Mouse (Mus musculus) embryonic facial prominence, embryonic 14.5 days (tissue): Measurements from ENCODE around the gene Slc22a12. TPM values are rescaled to one million over a fixed set of nuclear protein-coding genes. Genes with fewer than 3 reads are reported as not detected.

Experiments
- ATAC-seq: fragments of 200-750 bp; cut with Nextera tagmentation; 2 replicates; pipeline ENCODE4 v1.8.0; 2017; ENCODE audit warnings: low read depth, moderate number of reproducible peaks, moderate TSS enrichment
- DNase-seq: peaks from one replicate; pipeline ENCODE4 v3.0.0-alpha.2; 2015; ENCODE audit warnings: low spot score
- H3K27ac ChIP-seq: fragments of 300-500 bp; sonication (generic); replicated peaks from 2 replicates; pipeline ENCODE4 v1.5.1; 2014; ENCODE audit warnings: low read depth, mild to moderate bottlenecking, low read length, moderate library complexity
- H3K27me3 ChIP-seq: fragments of 300-500 bp; sonication (generic); replicated peaks from 2 replicates; pipeline ENCODE4 v1.6.1; 2014; ENCODE audit warnings: low read length; ENCODE audit not compliant: control insufficient read depth, insufficient read depth
- H3K36me3 ChIP-seq: fragments of 300-500 bp; sonication (generic); 2 replicates; pipeline ENCODE4 v1.6.1; 2014; ENCODE audit warnings: low read length, mixed read lengths; ENCODE audit not compliant: control insufficient read depth, insufficient read depth
- H3K4me1 ChIP-seq: fragments of 300-500 bp; sonication (generic); 2 replicates; pipeline ENCODE4 v1.6.1; 2014; ENCODE audit warnings: antibody characterized with exemption, low read length; ENCODE audit not compliant: control insufficient read depth, insufficient read depth
- H3K4me2 ChIP-seq: fragments of 300-500 bp; sonication (generic); 2 replicates; pipeline ENCODE4 v1.6.1; 2014; ENCODE audit warnings: low read depth, mild to moderate bottlenecking, low read length, moderate library complexity, mixed read lengths
- H3K4me3 ChIP-seq: fragments of 300-500 bp; sonication (generic); 2 replicates; pipeline ENCODE4 v1.5.1; 2014; ENCODE audit warnings: low read depth, mild to moderate bottlenecking, low read length
- H3K9ac ChIP-seq: fragments of 300-500 bp; sonication (generic); 2 replicates; pipeline ENCODE4 v1.6.1; 2014; ENCODE audit warnings: low read depth, mild to moderate bottlenecking, low read length, moderate library complexity, mixed read lengths
- H3K9me3 ChIP-seq: fragments of 300-500 bp; sonication (generic); 2 replicates; pipeline ENCODE4 v1.6.1; 2016; ENCODE audit warnings: low read length; ENCODE audit not compliant: control insufficient read depth
- WGBS: fragments of 180-500 bp; shearing (Covaris S2); extraction: QIAGEN DNeasy Blood & Tissue Kit; methylation state at CpG from one replicate; pipeline ENCODE4 v1.1.7; 2014; 5-methylcytosine and 5-hydroxymethylcytosine counted together
- polyA plus RNA-seq: library from polyadenylated mRNA; unstranded; fragments of >200 nt; fragmentation: Nextera tagmentation; extraction: Ambion mirVana; gene quantifications from 2 replicates; pipeline ENCODE4 v1.2.1, GENCODE M21; 2014

Slc22a12 gene
- polyA plus RNA-seq, 1 experiment from 2014 or later, result not detected

DNA sequence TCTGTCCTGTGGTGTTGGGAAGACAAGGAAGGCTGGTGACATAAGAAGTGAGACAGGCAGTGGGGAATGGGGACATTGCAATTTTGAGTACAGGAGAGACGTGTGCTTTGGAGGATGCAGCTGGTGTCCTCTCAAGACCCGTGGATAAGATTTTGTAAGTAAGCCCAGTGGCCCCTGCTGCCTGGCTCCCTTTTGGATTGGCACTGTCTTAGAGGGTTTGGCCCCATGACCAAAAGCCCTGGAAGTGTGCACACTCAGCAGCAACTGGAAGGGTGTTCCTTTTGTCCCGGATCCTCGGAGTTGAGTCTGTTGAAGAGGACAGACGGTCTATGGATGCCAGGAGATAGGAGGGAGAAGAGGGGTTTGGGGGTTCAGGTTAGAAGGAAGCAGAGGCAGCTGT lies 2.6 kb upstream of the Slc22a12 start:
- no peaks in the 10 kb centered on the region for H3K4me1 ChIP-seq
- no peak overlapping the region for H3K9ac ChIP-seq
- WGBS, result 90% methylated on average over 5 of the region's 5 CpGs
- DNase-seq, result no peak
- H3K27ac ChIP-seq, result no peak overlapping the region
- H3K36me3 ChIP-seq, result no peaks in the 10 kb centered on the region
- no peaks in the 10 kb centered on the region for H3K27me3 ChIP-seq
- H3K4me3 ChIP-seq, result no peak overlapping the region
- no peak overlapping the region for H3K4me2 ChIP-seq
- no peaks in the 10 kb centered on the region for H3K9me3 ChIP-seq
- ATAC-seq, result no peak

DNA sequence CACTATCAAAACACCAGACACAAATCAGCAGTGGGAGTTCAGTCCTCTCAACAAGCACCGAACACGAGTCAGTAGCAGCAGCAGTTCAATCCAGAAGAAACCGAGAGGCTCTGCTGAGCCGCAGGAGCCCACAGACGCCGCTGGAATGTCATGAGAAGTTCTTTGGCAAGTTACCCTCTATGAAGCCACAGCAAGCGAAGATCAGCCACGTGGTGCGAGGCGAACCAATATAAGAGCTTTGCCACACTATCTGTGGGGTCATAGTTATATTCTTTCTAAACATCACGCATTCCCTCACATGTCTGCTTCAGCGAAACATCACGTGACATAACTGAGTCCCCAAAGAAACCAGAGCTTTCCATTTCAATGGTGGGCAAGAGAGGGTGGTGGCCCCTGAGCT lies 1.9 kb upstream of the Slc22a12 start:
- no peak overlapping the region for H3K4me2 ChIP-seq
- ATAC-seq, result no peak
- no peak for DNase-seq
- H3K4me3 ChIP-seq, result no peak overlapping the region
- no peaks in the 10 kb centered on the region for H3K27me3 ChIP-seq
- no peaks in the 10 kb centered on the region for H3K9me3 ChIP-seq
- no peaks in the 10 kb centered on the region for H3K4me1 ChIP-seq
- H3K27ac ChIP-seq, result no peak overlapping the region
- no peaks in the 10 kb centered on the region for H3K36me3 ChIP-seq
- H3K9ac ChIP-seq, result no peak overlapping the region
- 81% methylated on average over 13 of the region's 13 CpGs for WGBS

DNA sequence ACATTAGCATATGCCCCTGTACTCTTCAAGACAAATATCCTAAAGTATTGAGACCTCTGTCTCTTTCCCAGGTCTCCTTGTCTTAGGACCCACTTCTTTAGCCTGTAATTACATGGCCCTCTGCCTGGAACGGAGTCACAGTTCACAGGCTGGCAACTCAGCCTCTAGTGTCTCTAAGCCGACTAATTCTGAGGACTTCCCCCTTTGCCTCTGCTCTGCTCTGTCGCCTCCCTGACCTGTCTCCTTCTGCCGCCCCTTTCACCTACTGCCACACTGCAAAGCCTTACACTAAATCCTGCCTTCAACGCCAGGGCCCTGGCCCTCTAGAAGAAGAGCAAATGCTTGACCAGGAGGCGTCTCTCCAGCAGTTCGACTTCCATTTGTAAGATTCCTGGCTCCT lies 686 bp upstream of the Slc22a12 start:
- no peak overlapping the region for H3K27ac ChIP-seq
- WGBS, result 49% methylated on average over 7 of the region's 7 CpGs
- no peaks in the 10 kb centered on the region for H3K27me3 ChIP-seq
- no peak overlapping the region for H3K9ac ChIP-seq
- no peak overlapping the region for H3K4me3 ChIP-seq
- H3K4me1 ChIP-seq, result no peaks in the 10 kb centered on the region
- ATAC-seq, result no peak
- H3K4me2 ChIP-seq, result no peak overlapping the region
- no peaks in the 10 kb centered on the region for H3K9me3 ChIP-seq
- DNase-seq, result no peak
- no peaks in the 10 kb centered on the region for H3K36me3 ChIP-seq

DNA sequence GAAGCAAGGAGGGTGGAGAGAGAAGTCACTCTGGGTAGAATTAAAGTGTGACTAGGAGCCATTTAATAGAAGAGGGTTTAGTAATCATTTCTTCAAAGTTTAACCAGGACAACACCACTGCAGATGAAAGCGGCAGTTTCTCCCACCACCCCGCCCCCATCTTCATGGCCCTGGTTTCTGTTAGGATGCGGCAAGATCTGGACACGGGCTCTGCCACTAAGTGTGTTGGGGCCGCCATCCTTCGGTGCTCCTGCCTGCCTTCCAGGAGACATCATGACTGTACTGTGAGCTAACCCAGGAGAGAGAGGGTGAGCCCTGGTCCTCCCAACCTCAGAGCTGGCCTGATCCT lies 177 bp upstream of the Slc22a12 start:
- 87% methylated on average over 6 of the region's 6 CpGs for WGBS
- no peak overlapping the region for H3K9ac ChIP-seq
- no peak overlapping the region for H3K4me3 ChIP-seq

DNA sequence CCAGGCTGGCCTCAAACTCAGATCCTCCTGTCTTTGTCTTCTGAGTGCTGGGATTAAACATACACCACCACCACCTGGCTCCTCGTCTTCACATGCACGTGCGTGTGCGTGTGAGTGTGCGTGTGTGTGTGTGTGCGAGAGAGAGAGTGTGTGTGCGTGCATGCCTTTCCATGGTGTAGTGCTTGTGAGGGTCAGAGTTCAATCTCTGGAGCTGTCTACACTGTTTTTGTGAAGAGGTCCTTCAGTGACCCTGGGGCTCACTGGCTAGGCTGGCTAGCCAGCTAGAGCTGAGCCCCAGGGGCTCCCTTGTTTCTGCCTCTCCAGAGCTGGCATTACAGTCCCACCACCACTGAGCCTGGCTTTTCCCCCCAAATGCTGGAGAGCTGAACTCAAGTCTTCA lies 1.3 kb downstream of the Slc22a12 start:
- ATAC-seq (no peak), DNase-seq (no peak)
- 93% methylated on average over 7 of the region's 7 CpGs for WGBS
- H3K9ac ChIP-seq, result no peak overlapping the region
- no peak overlapping the region for H3K27ac ChIP-seq
- no peaks in the 10 kb centered on the region for H3K4me1 ChIP-seq
- H3K36me3 ChIP-seq, result no peaks in the 10 kb centered on the region
- no peaks in the 10 kb centered on the region for H3K27me3 ChIP-seq
- no peak overlapping the region for H3K4me2 ChIP-seq
- no peak overlapping the region for H3K4me3 ChIP-seq
- no peaks in the 10 kb centered on the region for H3K9me3 ChIP-seq

More for the DNA sequence above, 177 bp upstream of the Slc22a12 start:
- no peak overlapping the region for H3K4me2 ChIP-seq
- H3K36me3 ChIP-seq, result no peaks in the 10 kb centered on the region
- DNase-seq (no peak), ATAC-seq (no peak)
- H3K9me3 ChIP-seq, result no peaks in the 10 kb centered on the region
- no peak overlapping the region for H3K27ac ChIP-seq
- no peaks in the 10 kb centered on the region for H3K4me1 ChIP-seq
- H3K27me3 ChIP-seq, result no peaks in the 10 kb centered on the region

DNA sequence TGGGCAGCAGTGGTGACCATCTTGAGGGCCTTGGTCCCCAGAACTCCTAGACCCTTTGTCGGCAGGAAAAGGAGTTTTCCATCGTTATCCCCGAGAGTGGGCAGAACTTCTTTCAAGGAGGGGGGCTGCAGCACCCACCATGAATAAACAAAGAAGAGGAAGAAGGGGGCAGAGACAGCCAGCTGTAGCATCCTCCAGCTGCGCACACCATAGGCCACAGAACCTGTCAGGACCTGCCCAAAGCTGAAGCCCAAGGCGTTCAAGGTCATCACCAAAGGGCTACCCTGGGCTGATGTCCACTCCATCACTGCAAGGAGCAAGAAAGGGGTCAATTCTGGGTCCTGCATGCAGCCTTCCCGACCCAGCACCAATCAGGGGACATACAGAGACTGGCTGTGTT lies 2.6 kb downstream of the Slc22a12 start:
- Histone ChIP-seq H3K4me2 (no peak overlapping the region), H3K36me3 (no peaks in the 10 kb centered on the region), H3K27me3 (0 out of 2 replicates have a peak, but pooled peaks cover 2% of the 10 kb centered on the region), H3K27ac (no peak overlapping the region), H3K9ac (no peak overlapping the region), H3K4me1 (no peaks in the 10 kb centered on the region), H3K4me3 (no peak overlapping the region), H3K9me3 (no peaks in the 10 kb centered on the region)
- ATAC-seq, result no peak
- 72% methylated on average over 6 of the region's 6 CpGs for WGBS
- DNase-seq, result no peak

DNA sequence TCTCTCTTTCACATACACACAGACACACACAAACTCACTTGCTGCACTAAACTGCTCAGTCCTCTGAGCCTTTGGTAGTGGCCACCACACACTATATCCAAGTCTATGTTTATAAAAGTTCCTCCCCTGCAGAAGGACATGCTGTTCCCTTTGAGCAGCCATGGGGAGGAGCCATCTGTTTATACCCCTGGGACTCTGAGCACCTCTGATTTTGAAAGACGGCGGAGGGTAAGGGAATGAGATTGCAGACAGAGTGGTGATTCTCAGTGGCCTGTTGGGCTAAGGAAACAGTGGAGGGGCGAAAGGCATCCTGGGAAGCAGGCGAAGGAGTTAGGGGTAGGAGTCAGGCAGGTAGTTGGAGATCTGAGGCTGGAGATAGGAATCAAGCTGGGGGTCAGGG lies 3.2 kb downstream of the Slc22a12 start:
- H3K9ac ChIP-seq, result no peak overlapping the region
- DNase-seq (no peak), ATAC-seq (no peak)
- no peak overlapping the region for H3K4me2 ChIP-seq
- no peak overlapping the region for H3K4me3 ChIP-seq
- no peaks in the 10 kb centered on the region for H3K36me3 ChIP-seq
- WGBS, result 77% methylated on average over 4 of the region's 4 CpGs
- H3K27me3 ChIP-seq, result 0 out of 2 replicates have a peak, but pooled peaks cover 2% of the 10 kb centered on the region
- H3K9me3 ChIP-seq, result no peaks in the 10 kb centered on the region
- H3K27ac ChIP-seq, result no peak overlapping the region
- no peaks in the 10 kb centered on the region for H3K4me1 ChIP-seq

DNA sequence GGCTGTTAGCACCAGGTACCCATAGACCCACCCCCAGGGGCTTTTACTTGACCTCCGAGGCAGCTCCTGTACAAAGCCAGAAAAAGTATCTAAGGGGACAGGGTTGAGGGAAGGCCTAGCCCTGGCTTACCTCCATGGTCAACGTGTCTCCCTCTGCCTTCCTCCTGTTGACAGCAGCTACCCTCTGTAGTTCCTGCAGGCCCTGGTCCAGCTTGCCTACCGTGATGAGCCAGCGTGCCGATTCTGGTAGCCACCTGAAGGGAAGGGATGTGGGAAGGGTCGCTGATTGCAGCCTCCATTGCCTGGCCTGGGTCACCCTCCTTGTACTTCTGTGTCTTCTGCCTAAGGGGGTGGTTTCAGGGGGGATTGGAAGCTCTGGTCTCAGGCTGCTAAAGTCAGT lies 4.3 kb downstream of the Slc22a12 start:
- Histone ChIP-seq H3K27ac (no peak overlapping the region), H3K4me3 (no peak overlapping the region), H3K9me3 (no peaks in the 10 kb centered on the region), H3K4me1 (no peaks in the 10 kb centered on the region), H3K4me2 (no peak overlapping the region), H3K27me3 (peaks cover 7% of the 10 kb centered on the region), H3K36me3 (no peaks in the 10 kb centered on the region), H3K9ac (no peak overlapping the region)
- DNase-seq, result no peak
- ATAC-seq, result no peak
- WGBS, result 85% methylated on average over 6 of the region's 6 CpGs

DNA sequence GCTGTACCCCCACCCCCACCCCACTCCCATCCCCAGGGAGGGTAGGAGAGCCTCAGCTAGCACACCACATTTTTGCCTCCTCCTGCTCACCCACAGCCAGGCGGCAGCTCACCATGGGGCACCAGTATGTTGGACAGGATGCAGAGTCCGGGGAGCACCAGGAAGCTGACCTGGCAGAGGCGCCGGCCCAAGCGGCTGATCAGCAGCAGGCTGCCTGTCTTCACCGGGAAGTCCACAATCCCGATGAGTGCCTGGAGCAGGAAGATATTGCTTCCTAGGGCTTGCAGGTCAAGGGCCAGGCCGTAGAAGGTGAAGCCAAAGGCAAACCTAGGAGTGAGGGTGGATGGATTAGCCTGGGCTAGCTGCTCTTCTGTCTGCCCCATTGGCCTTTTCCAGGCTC lies 5.3 kb downstream of the Slc22a12 start:
- Histone ChIP-seq H3K4me1 (no peaks in the 10 kb centered on the region), H3K27me3 (peaks cover 17% of the 10 kb centered on the region), H3K4me2 (no peak overlapping the region), H3K4me3 (no peak overlapping the region), H3K27ac (no peak overlapping the region), H3K9me3 (no peaks in the 10 kb centered on the region), H3K36me3 (no peaks in the 10 kb centered on the region), H3K9ac (no peak overlapping the region)
- no peak for ATAC-seq
- DNase-seq, result no peak
- 56% methylated on average over 8 of the region's 8 CpGs for WGBS
